Mouse (Mus musculus) G1E-ER4 (cell line): Measurements from ENCODE around the gene Zp1. TPM values are rescaled to one million over a fixed set of nuclear protein-coding genes. Genes with fewer than 3 reads are reported as not detected.

Experiments
- GATA1 ChIP-seq: IDR thresholded peaks from one replicate; pipeline ENCODE4 v1.8.0; 2012; ENCODE audit warnings: low read length, inconsistent platforms
- polyA plus RNA-seq: library from polyadenylated mRNA; stranded (reverse); fragments of >175 nt; gene quantifications from 2 replicates; pipeline ENCODE4 v1.2.3, GENCODE M21; 2012

Zp1 gene
- polyA plus RNA-seq, 1 experiment, result not detected

- TF ChIP-seq GATA1, result no peak
Observed at GRCm38 (mm10) chr19:10904512-10904911, 15.9 kb downstream of the Zp1 start.

GRCm38 (mm10) chr19:10901046-10901445, 19.4 kb downstream of the Zp1 start:
- TF ChIP-seq GATA1, result no peak

GRCm38 (mm10) chr19:10900315-10900714, 20.1 kb downstream of the Zp1 start:
- TF ChIP-seq GATA1, result no peak

GRCm38 (mm10) chr19:10897491-10897890, 22.9 kb downstream of the Zp1 start:
- TF ChIP-seq GATA1, result no peak

GRCm38 (mm10) chr19:10896849-10897248, 23.6 kb downstream of the Zp1 start:
- TF ChIP-seq GATA1, result no peak

- no peak for TF ChIP-seq GATA1
Observed at GRCm38 (mm10) chr19:10895708-10896107, 24.7 kb downstream of the Zp1 start.

- TF ChIP-seq GATA1, result no peak
Observed at GRCm38 (mm10) chr19:10895016-10895528, 25.4 kb downstream of the Zp1 start, which contains the start of gene Prpf19. Prpf19 (plus strand) TSS chr19:10895231.

- TF ChIP-seq GATA1, result no peak
Observed at GRCm38 (mm10) chr19:10892201-10892600, 28.2 kb downstream of the Zp1 start.

GRCm38 (mm10) chr19:10881426-10882154, 38.8 kb downstream of the Zp1 start, which contains the start of gene Tmem109:
Tmem109 (minus strand) TSS chr19:10882001.
- TF ChIP-seq GATA1, result no peak

- no peak for TF ChIP-seq GATA1
Observed at GRCm38 (mm10) chr19:10880975-10881425, 39.4 kb downstream of the Zp1 start.

- TF ChIP-seq GATA1, result no peak
Observed at GRCm38 (mm10) chr19:10880085-10880974, 40.1 kb downstream of the Zp1 start.

- no peak for TF ChIP-seq GATA1
Observed at GRCm38 (mm10) chr19:10878201-10878837, 42.1 kb downstream of the Zp1 start.

- TF ChIP-seq GATA1, result no peak
Observed at GRCm38 (mm10) chr19:10871328-10871961, 49.0 kb downstream of the Zp1 start.

- TF ChIP-seq GATA1, result no peak
Observed at GRCm38 (mm10) chr19:10870676-10871075, 49.8 kb downstream of the Zp1 start.

- no peak for TF ChIP-seq GATA1
Observed at GRCm38 (mm10) chr19:10869886-10870527, 50.4 kb downstream of the Zp1 start, which contains the start of gene Tmem132a. Tmem132a (minus strand) TSS chr19:10869940.
